Mouse (Mus musculus): Measurements from ENCODE around the gene Grik3. TPM values are rescaled to one million over a fixed set of nuclear protein-coding genes. Genes with fewer than 3 reads are reported as not detected.

Gene Grik3
- polyA plus RNA-seq, 1 experiment from 2014 or later: 3.3 TPM

- WGBS: 48% methylated on average over 5 of the region's 5 CpGs
- no peak overlapping the region for H3K27ac ChIP-seq
- no peak overlapping the region for H3K9ac ChIP-seq
- ATAC-seq (ENCODE audit: low FRiP score, low read depth): no peak
- H3K36me3 ChIP-seq: no peaks in the 10 kb centered on the region
- no peaks in the 10 kb centered on the region for H3K9me3 ChIP-seq
- H3K4me3 ChIP-seq: no peak overlapping the region
- no peaks in the 10 kb centered on the region for H3K4me1 ChIP-seq
- H3K4me2 ChIP-seq (replicated peaks): no peak overlapping the region
- H3K27me3 ChIP-seq (replicated peaks): no peaks in the 10 kb centered on the region; the same call in 1 of the 2 replicates
Measured at GRCm38 (mm10) chr4:125580336-125580735, 89.8 kb downstream of the Grik3 start.

DNA sequence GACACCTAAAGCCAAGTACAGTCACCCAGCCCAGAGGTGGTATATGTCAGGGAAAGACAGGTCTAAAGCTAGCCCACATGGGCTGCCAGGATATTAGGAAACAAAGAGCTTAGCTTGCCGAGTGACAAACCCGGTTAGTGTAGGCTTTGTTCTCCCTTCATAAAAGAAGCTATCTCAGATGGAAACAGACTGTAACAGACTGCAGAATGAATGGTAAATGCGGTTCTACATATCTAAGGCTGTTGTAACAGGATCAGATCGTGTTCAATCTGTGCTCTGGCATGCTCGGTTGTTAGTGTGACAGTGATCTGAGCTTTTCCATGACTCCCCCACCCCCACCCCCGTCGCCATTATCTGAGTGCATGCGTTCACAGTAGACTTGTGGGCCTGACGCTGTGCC lies 92.8 kb downstream of the Grik3 start:
- no peaks in the 10 kb centered on the region; the same call in 1 of the 2 replicates for H3K27me3 ChIP-seq (replicated peaks)
- H3K9ac ChIP-seq: no peak overlapping the region
- no peak overlapping the region for H3K4me3 ChIP-seq
- WGBS: 86% methylated on average over 9 of the region's 9 CpGs
- peaks cover 7% of the 10 kb centered on the region; the same call in 1 of the 2 replicates for H3K4me1 ChIP-seq
- ATAC-seq (ENCODE audit: low FRiP score, low read depth): no peak
- no peaks in the 10 kb centered on the region for H3K9me3 ChIP-seq
- no peak overlapping the region for H3K27ac ChIP-seq
- H3K36me3 ChIP-seq: no peaks in the 10 kb centered on the region
- no peak overlapping the region for H3K4me2 ChIP-seq (replicated peaks)

DNA sequence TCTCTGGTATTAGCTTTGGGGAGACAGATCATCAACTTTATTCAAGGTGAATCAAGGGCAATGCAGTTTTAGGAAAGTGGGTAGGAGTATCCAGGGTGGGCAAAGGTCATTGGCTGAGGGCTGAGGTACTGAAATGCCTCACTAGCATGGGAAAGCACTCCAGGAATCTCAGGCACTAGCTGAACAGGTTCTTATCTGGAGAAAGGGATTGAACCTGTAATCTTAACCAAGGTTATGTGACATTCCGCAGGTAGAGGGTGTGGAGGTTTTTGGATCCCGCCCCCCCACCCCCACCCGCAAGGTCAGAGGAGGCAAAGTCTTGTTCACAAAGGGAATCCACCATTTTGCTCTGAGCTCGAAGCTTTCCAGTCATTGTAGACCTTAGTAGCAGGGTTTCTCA lies 93.4 kb downstream of the Grik3 start:
- no peak overlapping the region for H3K27ac ChIP-seq
- H3K4me3 ChIP-seq: no peak overlapping the region
- WGBS: 83% methylated on average over 4 of the region's 4 CpGs
- no peak overlapping the region for H3K4me2 ChIP-seq (replicated peaks)
- no peaks in the 10 kb centered on the region for H3K36me3 ChIP-seq
- no peaks in the 10 kb centered on the region for H3K9me3 ChIP-seq
- no peak overlapping the region for H3K9ac ChIP-seq
- H3K4me1 ChIP-seq: peaks cover 7% of the 10 kb centered on the region; the same call in 1 of the 2 replicates
- ATAC-seq (ENCODE audit: low FRiP score, low read depth): no peak
- H3K27me3 ChIP-seq (replicated peaks): peaks cover 1% of the 10 kb centered on the region; the same call in 1 of the 2 replicates

DNA sequence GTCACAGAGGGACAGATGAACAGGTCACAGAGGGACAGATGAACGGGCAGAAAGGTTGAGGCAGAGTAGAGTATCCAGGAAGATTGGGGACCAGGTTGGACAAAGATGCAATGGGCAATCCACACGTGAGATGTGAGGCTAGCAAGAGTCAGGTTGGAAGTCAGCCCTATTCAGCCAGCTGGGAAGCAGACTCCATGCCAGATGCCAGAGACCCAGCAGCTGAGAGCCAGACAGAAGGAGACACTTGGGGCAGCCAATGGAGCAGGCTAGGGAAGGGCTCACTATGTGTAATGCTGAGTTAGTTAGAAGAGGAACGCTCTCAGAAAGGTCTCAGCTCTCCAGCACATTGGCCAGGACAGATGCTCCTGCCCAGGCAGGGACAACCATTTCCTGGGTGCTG lies 94.2 kb downstream of the Grik3 start:
- no peak for ATAC-seq (ENCODE audit: low FRiP score, low read depth)
- Histone ChIP-seq H3K27ac (no peak overlapping the region), H3K9ac (no peak overlapping the region), H3K4me1 (peaks cover 8% of the 10 kb centered on the region; the same call in 1 of the 2 replicates), H3K36me3 (no peaks in the 10 kb centered on the region), H3K9me3 (no peaks in the 10 kb centered on the region), H3K27me3 (replicated peaks) (peaks cover 6% of the 10 kb centered on the region; the same call in 1 of the 2 replicates), H3K4me2 (replicated peaks) (no peak overlapping the region), H3K4me3 (no peak overlapping the region)
- WGBS: 77% methylated on average over 3 of the region's 3 CpGs

DNA sequence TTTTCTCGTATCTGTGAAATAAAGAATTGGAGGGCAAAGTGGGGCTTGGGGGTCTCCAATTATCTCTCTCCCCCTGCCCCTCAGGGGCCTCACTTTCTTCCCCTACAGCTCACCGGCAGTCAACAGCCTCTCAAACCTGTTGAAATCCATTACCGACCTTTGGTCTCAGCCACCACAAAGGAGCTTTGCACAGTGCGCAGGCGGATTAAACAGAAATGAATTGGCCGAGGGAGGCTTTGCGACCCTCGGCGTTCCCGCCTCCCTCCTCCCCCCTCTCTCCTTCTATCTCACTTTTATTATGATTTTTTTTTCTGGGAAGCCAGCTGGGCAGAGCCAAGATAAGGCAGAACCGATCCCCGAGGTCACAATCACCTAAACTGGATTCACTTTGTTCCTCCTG lies 97.1 kb downstream of the Grik3 start:
- no peak overlapping the region for H3K27ac ChIP-seq
- H3K36me3 ChIP-seq: no peaks in the 10 kb centered on the region
- ATAC-seq (ENCODE audit: low FRiP score, low read depth): no peak
- 26% methylated on average over 12 of the region's 12 CpGs for WGBS
- no peak overlapping the region for H3K4me3 ChIP-seq
- no peaks in the 10 kb centered on the region for H3K9me3 ChIP-seq
- peaks cover 6% of the 10 kb centered on the region; the same call in 1 of the 2 replicates for H3K27me3 ChIP-seq (replicated peaks)
- no peak overlapping the region for H3K9ac ChIP-seq
- peaks cover 25% of the 10 kb centered on the region for H3K4me1 ChIP-seq
- H3K4me2 ChIP-seq (replicated peaks): no peak overlapping the region; the same call in 1 of the 2 replicates

GRCm38 (mm10) chr4:125590241-125590919 lies 99.9 kb downstream of the Grik3 start:
- Histone ChIP-seq H3K27ac (no peak overlapping the region), H3K4me2 (replicated peaks) (no peak overlapping the region), H3K36me3 (no peaks in the 10 kb centered on the region), H3K4me3 (no peak overlapping the region), H3K27me3 (replicated peaks) (peaks cover 6% of the 10 kb centered on the region; the same call in 1 of the 2 replicates), H3K9me3 (no peaks in the 10 kb centered on the region), H3K9ac (no peak overlapping the region), H3K4me1 (peaks cover 25% of the 10 kb centered on the region)
- 9% methylated on average over 14 of the region's 14 CpGs for WGBS
- no peak for ATAC-seq (ENCODE audit: low FRiP score, low read depth)

- no peak overlapping the region for H3K9ac ChIP-seq
- peaks cover 18% of the 10 kb centered on the region; the same call in 1 of the 2 replicates for H3K4me1 ChIP-seq
- no peaks in the 10 kb centered on the region for H3K9me3 ChIP-seq
- WGBS: 42% methylated on average over 4 of the region's 4 CpGs
- H3K4me2 ChIP-seq (replicated peaks): no peak overlapping the region
- H3K36me3 ChIP-seq: no peaks in the 10 kb centered on the region
- H3K27me3 ChIP-seq (replicated peaks): peaks cover 6% of the 10 kb centered on the region; the same call in 1 of the 2 replicates
- H3K27ac ChIP-seq: no peak overlapping the region
- H3K4me3 ChIP-seq: no peak overlapping the region
- no peak for ATAC-seq (ENCODE audit: low FRiP score, low read depth)
Measured at GRCm38 (mm10) chr4:125592663-125593062, 102.2 kb downstream of the Grik3 start.

DNA sequence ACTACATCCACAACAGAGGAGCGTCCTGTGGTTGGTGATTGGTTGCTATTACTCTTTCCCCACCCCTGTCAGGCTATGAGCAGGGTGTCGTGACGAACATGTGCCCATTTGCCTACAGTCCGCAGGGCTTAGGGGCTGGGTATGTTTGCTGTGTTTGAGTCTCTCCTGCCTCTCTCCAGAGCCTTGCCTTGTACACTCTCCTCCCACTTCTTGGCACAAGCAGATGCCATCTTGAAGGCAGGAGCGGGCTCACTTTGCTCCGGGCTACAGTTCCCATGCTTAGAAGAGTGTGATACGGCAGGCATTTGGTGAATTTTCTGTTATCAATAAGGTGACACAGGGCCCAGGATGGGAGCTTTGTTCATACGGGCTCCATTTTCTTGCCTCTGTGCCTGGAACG lies 104.5 kb downstream of the Grik3 start:
- Histone ChIP-seq H3K9ac (no peak overlapping the region), H3K27ac (no peak overlapping the region), H3K27me3 (replicated peaks) (no peaks in the 10 kb centered on the region), H3K4me3 (no peak overlapping the region), H3K36me3 (no peaks in the 10 kb centered on the region), H3K4me1 (peaks cover 14% of the 10 kb centered on the region; the same call in 1 of the 2 replicates), H3K9me3 (no peaks in the 10 kb centered on the region), H3K4me2 (replicated peaks) (no peak overlapping the region)
- 83% methylated on average over 9 of the region's 9 CpGs for WGBS
- no peak for ATAC-seq (ENCODE audit: low FRiP score, low read depth)

DNA sequence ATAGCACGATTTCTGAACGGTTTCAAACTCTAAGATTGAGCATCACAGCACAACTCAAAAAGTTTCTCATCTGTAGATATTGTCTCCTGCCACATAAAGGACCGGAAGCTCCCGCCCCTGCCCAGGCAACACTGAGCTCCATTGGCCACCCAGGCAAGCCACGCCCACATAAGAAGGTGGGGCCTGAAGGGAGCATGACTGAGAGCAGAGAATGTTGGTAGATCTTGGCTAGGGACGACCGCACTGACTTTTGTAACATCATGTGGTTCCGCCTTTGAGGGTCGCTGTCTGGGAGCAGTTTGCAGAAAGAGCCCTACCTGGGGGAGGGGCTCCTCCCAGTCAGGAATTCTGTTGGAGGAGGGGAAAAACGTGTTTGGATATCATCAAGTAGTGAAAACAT lies 108.2 kb downstream of the Grik3 start:
- H3K9me3 ChIP-seq: no peaks in the 10 kb centered on the region
- WGBS: 52% methylated on average over 10 of the region's 10 CpGs
- no peaks in the 10 kb centered on the region for H3K27me3 ChIP-seq (replicated peaks)
- H3K4me3 ChIP-seq: no peak overlapping the region
- ATAC-seq (ENCODE audit: low FRiP score, low read depth): no peak
- peaks cover 6% of the 10 kb centered on the region; the same call in 1 of the 2 replicates for H3K4me1 ChIP-seq
- no peak overlapping the region for H3K4me2 ChIP-seq (replicated peaks)
- H3K36me3 ChIP-seq: no peaks in the 10 kb centered on the region
- H3K9ac ChIP-seq: no peak overlapping the region
- no peak overlapping the region for H3K27ac ChIP-seq

DNA sequence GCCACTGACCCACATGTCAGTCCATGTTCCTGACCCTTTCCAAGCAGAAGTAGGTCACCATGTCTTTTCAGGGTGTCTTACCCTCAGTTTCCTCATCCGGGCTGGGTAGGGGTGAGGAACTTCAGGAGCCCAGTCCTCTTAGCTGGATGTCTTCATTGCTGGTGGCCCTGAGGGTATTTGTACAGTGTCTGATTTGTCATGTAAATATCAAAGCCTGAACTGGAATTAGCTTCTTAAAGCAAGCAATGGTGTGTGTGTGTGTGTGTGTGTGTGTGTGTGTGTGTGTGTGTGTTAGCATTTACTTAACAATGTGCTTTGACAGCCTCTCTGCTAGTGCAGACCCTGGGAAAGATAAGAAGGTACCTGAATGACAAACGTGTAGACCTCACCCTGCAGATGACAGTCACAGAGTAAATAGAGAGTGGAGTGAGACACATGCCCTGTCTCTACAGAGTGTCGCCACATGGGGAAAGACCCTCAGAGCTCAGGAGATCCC lies 109.1 kb downstream of the Grik3 start:
- Histone ChIP-seq H3K4me3 (no peak overlapping the region), H3K4me1 (peaks cover 6% of the 10 kb centered on the region; the same call in 1 of the 2 replicates), H3K36me3 (no peaks in the 10 kb centered on the region), H3K4me2 (replicated peaks) (no peak overlapping the region), H3K9ac (no peak overlapping the region), H3K9me3 (no peaks in the 10 kb centered on the region), H3K27me3 (replicated peaks) (no peaks in the 10 kb centered on the region), H3K27ac (no peak overlapping the region)
- WGBS: 74% methylated on average over 3 of the region's 3 CpGs
- ATAC-seq (ENCODE audit: low FRiP score, low read depth): no peak

- H3K4me1 ChIP-seq: peaks cover 6% of the 10 kb centered on the region; the same call in 1 of the 2 replicates
- no peaks in the 10 kb centered on the region for H3K27me3 ChIP-seq (replicated peaks)
- no peaks in the 10 kb centered on the region for H3K9me3 ChIP-seq
- no peak overlapping the region for H3K9ac ChIP-seq
- H3K36me3 ChIP-seq: no peaks in the 10 kb centered on the region
- no peak for ATAC-seq (ENCODE audit: low FRiP score, low read depth)
- 52% methylated on average over 8 of the region's 8 CpGs for WGBS
- H3K4me2 ChIP-seq (replicated peaks): no peak overlapping the region
- H3K4me3 ChIP-seq: no peak overlapping the region
- H3K27ac ChIP-seq: no peak overlapping the region
Measured at GRCm38 (mm10) chr4:125600642-125601041, 110.1 kb downstream of the Grik3 start.

GRCm38 (mm10) chr4:125601301-125601700 lies 110.8 kb downstream of the Grik3 start:
- Histone ChIP-seq H3K36me3 (no peaks in the 10 kb centered on the region), H3K27me3 (replicated peaks) (no peaks in the 10 kb centered on the region), H3K27ac (no peak overlapping the region), H3K4me1 (peaks cover 6% of the 10 kb centered on the region; the same call in 1 of the 2 replicates), H3K9ac (no peak overlapping the region), H3K4me2 (replicated peaks) (no peak overlapping the region), H3K4me3 (no peak overlapping the region), H3K9me3 (no peaks in the 10 kb centered on the region)
- ATAC-seq (ENCODE audit: low FRiP score, low read depth): no peak
- 14% methylated on average over 3 of the region's 3 CpGs for WGBS
